Mouse (Mus musculus) bone marrow, adult 2 months (tissue): ENCODE measurements around the gene Sdr39u1. TPM values are rescaled to one million over a fixed set of nuclear protein-coding genes. Genes with fewer than 3 reads are reported as not detected.
A peak's percentile ranks its signal among the peaks of the same experiment; 100 is the strongest.

Experiments used
- H3K27ac ChIP-seq: fragments of 200-500 bp; 2 replicates; pipeline ENCODE4 v1.5.1; 2012; ENCODE audit warnings: low read depth, mild to moderate bottlenecking, control low read depth, inconsistent platforms, low read length; ENCODE audit not compliant: control insufficient read depth, poor library complexity, insufficient read depth
- H3K4me1 ChIP-seq: fragments of 200-500 bp; 2 replicates; pipeline ENCODE4 v1.6.1; 2011; ENCODE audit warnings: low read length; ENCODE audit not compliant: control insufficient read depth, insufficient read depth
- H3K4me3 ChIP-seq: fragments of 200-500 bp; replicated peaks from 2 replicates; pipeline ENCODE3; 2011; ENCODE audit warnings: mild to moderate bottlenecking, low read depth, low read length, control low read depth; ENCODE audit not compliant: control insufficient read depth
- CTCF ChIP-seq: fragments of 200-500 bp; IDR thresholded peaks from 2 replicates; pipeline ENCODE4 v1.5.1; 2011; ENCODE audit warnings: low read length, control low read depth; ENCODE audit not compliant: control insufficient read depth, insufficient read depth
- POLR2A ChIP-seq: fragments of 200-500 bp; IDR thresholded peaks from 2 replicates; pipeline ENCODE4 v1.6.1; 2011; ENCODE audit warnings: low read depth, mild to moderate bottlenecking, control low read depth, low read length, borderline replicate concordance; ENCODE audit not compliant: control insufficient read depth
- WGBS: fragments of 180-500 bp; shearing (Covaris S2); methylation state at CpG from one replicate; pipeline ENCODE4 v1.1.7; 2018; 5-methylcytosine and 5-hydroxymethylcytosine counted together
- polyA plus RNA-seq: library from polyadenylated mRNA; stranded (reverse); fragments of >200 nt; gene quantifications from 2 replicates; pipeline ENCODE4 v1.2.4, GENCODE M21; 2011; ENCODE audit warnings: low replicate concordance; ENCODE audit not compliant: missing spikeins, insufficient read depth, insufficient read length

Sdr39u1 gene
- polyA plus RNA-seq, 1 experiment, result 3.0 TPM

GRCm38 (mm10) chr14:55885791-55886271, 14.3 kb downstream of the Sdr39u1 start:
- peaks cover 3% of the 10 kb centered on the region for H3K4me1 ChIP-seq
- TF ChIP-seq CTCF (no peak), POLR2A (peak; percentile 30; the same call in 1 of the 2 replicates)

GRCm38 (mm10) chr14:55885114-55885790, 14.8 kb downstream of the Sdr39u1 start:
- H3K4me1 ChIP-seq, result peaks cover 3% of the 10 kb centered on the region
- peak overlapping the region; percentile 98 for H3K27ac ChIP-seq
- TF ChIP-seq POLR2A (no peak), CTCF (no peak)
- 0% methylated on average over 13 of the region's 30 CpGs for WGBS
- peak overlapping the region; percentile 81 for H3K4me3 ChIP-seq

More at GRCm38 (mm10) chr14:55885791-55886271, 14.3 kb downstream of the Sdr39u1 start:
- peak overlapping the region; percentile 91 for H3K27ac ChIP-seq
- under 1% methylated on average over 16 of the region's 16 CpGs for WGBS
- peak overlapping the region; percentile 81 for H3K4me3 ChIP-seq

GRCm38 (mm10) chr14:55884713-55885113, 15.4 kb downstream of the Sdr39u1 start, which contains the start of gene Khnyn:
TSS of gene Khnyn (plus strand) at chr14:55884947.
- Histone ChIP-seq H3K4me3 (peak within 1 kb of the TSS; percentile 81), H3K27ac (peak within 1 kb of the TSS; percentile 98), H3K4me1 (peaks cover 3% of the 10 kb centered on the region)
- no peak for TF ChIP-seq CTCF
- peak; percentile 77; the same call in 1 of the 2 replicates for TF ChIP-seq POLR2A
- WGBS, result under 1% methylated on average over 30 of the region's 30 CpGs

- WGBS, result 38% methylated on average over 4 of the region's 4 CpGs
- peak within 1 kb of the TSS; percentile 81 for H3K4me3 ChIP-seq
- H3K27ac ChIP-seq, result peak within 1 kb of the TSS; percentile 98
- peaks cover 3% of the 10 kb centered on the region for H3K4me1 ChIP-seq
- no peak for TF ChIP-seq POLR2A
- TF ChIP-seq CTCF, result no peak
Measured at GRCm38 (mm10) chr14:55884166-55884565, 15.9 kb downstream of the Sdr39u1 start, which contains the start of gene Cbln3. TSS of gene Cbln3 (minus strand) at chr14:55884392.

GRCm38 (mm10) chr14:55883663-55884062, 16.4 kb downstream of the Sdr39u1 start:
- no peak overlapping the region for H3K27ac ChIP-seq
- TF ChIP-seq CTCF (no peak), POLR2A (no peak)

GRCm38 (mm10) chr14:55883149-55883661, 16.9 kb downstream of the Sdr39u1 start:
- 90% methylated on average over 13 of the region's 13 CpGs for WGBS
- TF ChIP-seq CTCF, result no peak
- no peak for TF ChIP-seq POLR2A
- Histone ChIP-seq H3K4me3 (no peak overlapping the region), H3K27ac (no peak overlapping the region), H3K4me1 (peaks cover 3% of the 10 kb centered on the region)

More at GRCm38 (mm10) chr14:55883663-55884062, 16.4 kb downstream of the Sdr39u1 start:
- H3K4me3 ChIP-seq, result no peak overlapping the region
- peaks cover 3% of the 10 kb centered on the region for H3K4me1 ChIP-seq
- WGBS, result 84% methylated on average over 12 of the region's 12 CpGs

GRCm38 (mm10) chr14:55882171-55882641, 17.9 kb downstream of the Sdr39u1 start:
- H3K4me3 ChIP-seq, result no peak overlapping the region
- WGBS, result 43% methylated on average over 6 of the region's 6 CpGs
- H3K27ac ChIP-seq, result no peak overlapping the region
- no peak for TF ChIP-seq POLR2A
- TF ChIP-seq CTCF, result no peak
- peaks cover 4% of the 10 kb centered on the region for H3K4me1 ChIP-seq

- no peak for TF ChIP-seq CTCF
- TF ChIP-seq POLR2A, result no peak
- peaks cover 4% of the 10 kb centered on the region for H3K4me1 ChIP-seq
- WGBS, result 72% methylated on average over 8 of the region's 8 CpGs
- H3K27ac ChIP-seq, result no peak overlapping the region
- H3K4me3 ChIP-seq, result no peak overlapping the region
Measured at GRCm38 (mm10) chr14:55880982-55881381, 19.1 kb downstream of the Sdr39u1 start.
